Mouse (Mus musculus): ENCODE measurements around the gene Cipc. TPM values are rescaled to one million over a fixed set of nuclear protein-coding genes. Genes with fewer than 3 reads are reported as not detected.

The Cipc gene
- total RNA-seq, 2 experiments from 2014 or later: 41.1 to 48.6 TPM

GRCm38 (mm10) chr12:86952331-86952850 lies 5.5 kb downstream of the Cipc start:
- DNase-seq (ENCODE audit: low spot score): no peak
- intact Hi-C loops (cut with DNase I): loop anchor here (5.0 kb wide), 1 partner anchor 230 kb away; no protein-coding TSS in a partner anchor

DNA sequence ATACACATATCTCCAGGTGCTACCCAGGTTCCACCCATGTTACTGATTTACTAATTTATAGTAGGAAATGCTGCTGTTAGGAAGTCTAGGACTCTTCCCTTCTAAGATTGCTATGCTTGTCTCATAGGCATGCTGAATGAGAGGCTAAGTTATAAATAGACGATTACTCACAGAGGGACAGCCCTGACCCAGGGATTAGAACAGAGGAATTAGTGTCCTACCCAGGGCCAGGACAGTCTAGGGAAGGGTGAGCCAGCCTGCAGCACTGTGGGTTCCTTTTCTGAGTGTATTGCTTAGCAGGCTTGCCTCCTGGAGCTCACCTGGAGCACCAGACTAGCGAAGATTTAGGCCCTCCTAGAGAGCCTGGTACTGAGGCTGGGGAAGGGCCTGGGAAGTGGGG lies 9.1 kb downstream of the Cipc start:
- intact Hi-C loops (cut with DNase I): no loop called here
- DNase-seq (ENCODE audit: low spot score): no peak

DNA sequence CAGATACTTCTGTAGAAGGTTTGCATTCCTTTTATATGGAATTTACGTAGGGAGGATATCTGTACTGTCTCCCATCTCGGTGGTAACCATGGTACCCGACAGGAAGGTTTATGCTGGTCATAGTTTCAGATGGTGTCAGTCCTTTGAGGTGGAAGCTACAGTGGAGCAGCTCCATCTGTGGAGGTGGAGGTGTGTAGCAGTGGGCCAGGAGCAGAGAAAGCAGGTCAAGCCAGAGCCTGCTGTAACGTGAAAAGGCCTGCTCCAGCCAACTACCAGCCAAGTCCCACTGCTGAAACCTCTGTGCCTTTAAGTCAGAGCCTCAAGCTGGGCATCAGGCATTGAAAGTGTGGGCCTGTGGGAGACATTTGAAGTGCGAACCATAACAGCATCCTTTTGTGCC lies 11.7 kb downstream of the Cipc start:
- DNase-seq (ENCODE audit: low spot score): no peak
- intact Hi-C loops (cut with DNase I): no loop called here

- DNase-seq (ENCODE audit: low spot score): no peak
- intact Hi-C loops (cut with DNase I): no loop called here
These were observed 12.8 kb downstream of the Cipc start for GRCm38 (mm10) chr12:86959661-86960060.

DNA sequence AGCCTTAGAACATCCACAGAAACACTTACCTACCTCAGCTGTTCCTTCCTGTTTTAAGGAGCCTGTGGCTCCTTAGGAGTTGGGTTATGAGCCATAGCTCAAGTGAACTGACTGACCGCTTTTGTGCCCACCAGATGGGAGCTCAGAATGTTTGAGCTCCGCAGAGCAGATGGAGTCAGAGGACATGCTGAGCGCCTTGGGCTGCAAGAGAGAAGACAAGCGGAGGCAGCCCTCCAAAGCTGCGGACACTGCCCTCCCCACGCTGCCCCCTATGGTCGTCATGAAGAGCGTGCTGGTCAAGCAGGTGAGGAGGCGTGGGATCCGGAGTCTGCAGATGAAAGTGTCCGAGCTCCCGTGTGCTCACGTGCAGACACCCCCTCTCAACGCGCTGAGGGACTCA lies 13.3 kb downstream of the Cipc start:
- intact Hi-C loops (cut with DNase I): no loop called here
- DNase-seq (ENCODE audit: low spot score): no peak

DNA sequence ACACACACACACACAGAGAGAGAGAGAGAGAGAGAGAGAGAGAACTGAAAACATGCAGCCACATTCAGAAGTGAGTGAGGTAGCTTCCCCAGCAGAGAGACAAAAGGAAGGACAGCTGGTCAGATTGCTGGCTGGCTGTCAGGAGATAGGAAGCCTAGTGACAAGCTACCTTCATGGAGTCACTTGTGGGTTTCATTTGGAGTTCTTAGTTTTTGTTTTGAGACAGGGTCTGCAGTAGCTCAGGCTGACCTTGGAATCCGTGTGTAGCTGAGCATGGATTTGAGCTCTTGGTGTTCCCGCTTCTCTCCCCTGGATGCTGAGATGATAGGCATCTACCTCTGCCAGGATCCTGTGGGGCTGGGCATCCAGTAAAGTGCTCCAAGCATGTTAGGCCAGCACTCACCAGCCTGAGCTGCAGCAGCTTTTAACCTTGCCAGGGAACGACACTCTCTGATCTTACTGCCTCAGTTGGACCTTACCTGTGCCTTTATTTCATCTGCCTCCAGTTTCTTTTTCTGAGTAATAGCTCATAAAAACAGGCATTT lies 14.0 kb downstream of the Cipc start:
- intact Hi-C loops (cut with DNase I): no loop called here

GRCm38 (mm10) chr12:86961589-86962344 lies 14.9 kb downstream of the Cipc start:
- peak; percentile 49 for DNase-seq (ENCODE audit: low spot score)
- intact Hi-C loops (cut with DNase I): no loop called here

More for the DNA sequence above, 14.0 kb downstream of the Cipc start:
- DNase-seq (ENCODE audit: low spot score): no peak

- no peak for DNase-seq (ENCODE audit: low spot score)
- intact Hi-C loops (cut with DNase I): no loop called here
These were observed 17.6 kb downstream of the Cipc start for GRCm38 (mm10) chr12:86964278-86965057.

DNA sequence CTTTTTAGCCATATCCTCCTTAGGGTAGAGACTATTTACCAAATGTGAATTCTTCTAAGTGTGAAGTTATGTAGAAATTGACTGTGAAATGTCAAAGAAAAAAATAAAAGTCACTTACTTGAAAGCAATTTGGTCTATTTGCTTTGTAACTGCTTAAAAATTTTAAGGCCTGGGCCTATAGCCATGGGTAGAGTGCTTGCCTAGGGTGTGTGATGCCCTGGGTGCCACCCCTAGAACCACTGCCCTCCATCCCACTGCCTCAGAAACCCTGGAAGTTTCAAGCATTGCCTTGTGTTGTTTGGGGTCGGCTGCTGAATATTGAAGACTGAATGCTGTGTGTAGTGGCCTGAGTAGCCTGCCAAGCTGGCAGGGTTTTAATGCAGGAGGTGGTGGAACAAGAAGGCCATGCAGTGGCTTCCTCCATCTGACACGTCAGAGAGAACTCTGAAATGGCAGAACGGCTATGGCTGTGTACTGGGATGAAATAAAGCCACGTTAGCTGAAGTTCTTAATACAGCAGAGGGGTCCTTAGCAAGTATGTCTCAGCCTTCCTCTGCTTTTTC lies 18.5 kb downstream of the Cipc start:
- intact Hi-C loops (cut with DNase I): no loop called here
- DNase-seq (ENCODE audit: low spot score): no peak

GRCm38 (mm10) chr12:86968468-86969219 lies 21.8 kb downstream of the Cipc start:
- DNase-seq (ENCODE audit: low spot score): peak; percentile 29
- intact Hi-C loops (cut with DNase I): no loop called here

DNA sequence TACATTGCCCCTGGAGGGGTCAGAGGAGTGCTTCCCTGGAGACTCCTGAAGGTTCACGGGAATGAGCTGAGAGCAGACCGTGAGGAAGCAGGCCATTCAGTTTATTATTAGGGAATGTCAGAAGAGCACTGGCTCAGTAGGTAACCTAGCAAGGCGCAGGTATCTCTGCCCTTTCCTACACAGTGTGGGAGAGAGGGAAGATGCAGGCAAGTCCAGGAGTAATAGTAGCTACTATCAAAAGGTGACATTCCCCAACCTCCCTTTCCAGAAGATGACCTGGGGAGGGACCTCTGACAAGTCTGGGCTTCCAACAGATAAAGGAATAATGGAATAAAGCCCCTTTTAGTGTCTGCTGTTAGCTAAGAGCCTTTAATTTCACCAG lies 22.4 kb downstream of the Cipc start:
- intact Hi-C loops (cut with DNase I): no loop called here

GRCm38 (mm10) chr12:86971089-86971488 lies 24.2 kb downstream of the Cipc start:
- intact Hi-C loops (cut with DNase I): loop anchor here (5.0 kb wide), 1 partner anchor 64 kb away; no protein-coding TSS in a partner anchor
- no peak for DNase-seq (ENCODE audit: low spot score)

More for the DNA sequence above, 22.4 kb downstream of the Cipc start:
- no peak for DNase-seq (ENCODE audit: low spot score)

DNA sequence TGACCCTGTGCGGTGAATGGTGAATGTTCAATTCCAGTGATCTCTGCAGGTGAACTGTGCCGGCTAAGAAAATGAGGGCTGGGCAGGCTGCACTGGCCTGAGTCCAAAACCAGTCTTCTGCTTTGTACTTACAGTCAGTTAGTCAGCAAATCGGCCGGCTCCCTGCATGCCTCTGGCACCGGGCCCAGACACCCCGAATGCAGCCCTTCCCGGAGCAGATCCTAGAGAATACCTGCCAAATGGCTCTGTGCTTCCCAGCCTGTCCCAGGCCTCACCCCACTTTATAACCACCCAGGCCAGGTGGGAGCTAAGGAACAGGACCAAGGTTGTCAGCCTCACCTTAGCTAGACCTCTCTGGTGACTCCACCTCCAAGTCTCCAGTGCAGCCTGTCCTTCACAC lies 26.4 kb downstream of the Cipc start:
- no peak for DNase-seq (ENCODE audit: low spot score)
- intact Hi-C loops (cut with DNase I): loop anchor here (5.0 kb wide), 1 partner anchor 66 kb away; no protein-coding TSS in a partner anchor

- intact Hi-C loops (cut with DNase I): loop anchor here (1.0 to 5.0 kb wide), 2 partner anchors 66 to 205 kb away; no protein-coding TSS in a partner anchor
These were observed 26.9 kb downstream of the Cipc start for GRCm38 (mm10) chr12:86973706-86974105.

DNA sequence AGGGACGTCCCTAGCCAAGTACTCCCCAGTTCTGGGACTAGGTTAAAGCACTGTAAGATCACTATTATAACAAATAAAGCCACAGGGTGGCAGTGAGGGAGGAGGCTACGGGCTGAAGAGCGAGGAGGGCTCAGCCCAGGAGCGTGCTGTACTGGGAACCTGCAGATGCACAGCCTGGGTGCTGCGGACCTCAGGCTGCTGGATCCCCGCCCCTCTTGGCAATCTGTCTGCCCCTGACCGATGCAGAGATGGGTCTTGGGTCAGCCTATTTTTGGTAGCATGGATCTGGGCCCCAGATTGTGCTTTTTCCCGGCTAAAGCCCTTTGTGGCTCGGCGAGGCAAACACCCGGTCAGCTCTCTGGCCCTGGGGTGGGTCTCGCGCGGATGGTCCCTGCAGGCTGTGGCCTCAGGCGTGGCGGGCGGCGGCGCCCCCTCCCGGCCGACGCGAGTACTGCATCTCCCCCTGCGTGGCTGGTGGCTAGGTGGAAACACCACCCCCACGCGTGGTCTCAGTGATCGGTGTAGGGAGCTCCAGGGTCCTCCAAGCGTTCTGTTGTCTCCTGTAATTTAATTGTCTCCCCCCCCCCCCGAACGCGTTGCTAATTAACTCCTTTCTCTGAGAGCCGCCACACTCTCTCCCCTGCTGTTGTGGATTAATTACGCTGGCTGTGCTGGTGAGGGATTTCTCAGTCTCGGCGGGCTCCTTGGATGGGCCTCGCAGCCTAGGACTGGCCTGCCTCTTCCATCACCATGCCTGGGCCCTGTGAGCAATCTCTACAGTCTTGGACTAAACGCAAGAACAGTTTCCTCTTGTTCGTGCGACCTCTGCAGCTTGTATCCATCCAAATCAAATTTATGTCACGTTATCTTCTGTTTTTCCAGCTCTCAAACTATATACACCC lies 27.8 kb downstream of the Cipc start:
- peak; percentile 63 for DNase-seq (ENCODE audit: low spot score)
- intact Hi-C loops (cut with DNase I): loop anchor here (1.0 to 5.0 kb wide), 2 partner anchors 67 to 206 kb away; no protein-coding TSS in a partner anchor

More at GRCm38 (mm10) chr12:86973706-86974105, 26.9 kb downstream of the Cipc start:
- DNase-seq (ENCODE audit: low spot score): no peak

- DNase-seq (ENCODE audit: low spot score): no peak
- intact Hi-C loops (cut with DNase I): no loop called here
These were observed 28.9 kb downstream of the Cipc start for GRCm38 (mm10) chr12:86975761-86976160.

- intact Hi-C loops (cut with DNase I): no loop called here
- no peak for DNase-seq (ENCODE audit: low spot score)
These were observed 29.8 kb downstream of the Cipc start for GRCm38 (mm10) chr12:86976511-86977168.

DNA sequence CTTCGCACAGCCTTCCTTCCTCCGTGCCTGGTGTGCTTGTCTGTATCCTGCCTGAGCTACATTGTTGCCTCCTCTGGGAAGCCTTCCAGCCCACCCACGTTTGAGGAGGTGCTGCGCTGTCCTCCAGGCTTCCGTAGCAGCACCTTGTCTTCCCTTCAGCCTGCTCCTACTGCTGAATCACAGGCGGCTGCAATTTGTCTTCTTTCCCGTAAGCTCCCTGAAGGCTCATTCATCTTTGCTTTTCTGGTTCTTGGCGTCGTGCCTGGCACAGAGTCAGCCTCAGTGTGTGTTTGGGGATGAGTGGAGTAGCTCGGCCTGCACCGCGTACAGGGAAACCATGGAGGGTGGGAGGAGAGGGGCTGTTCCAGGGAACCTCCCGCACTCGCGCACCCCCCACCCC lies 31.0 kb downstream of the Cipc start:
- no peak for DNase-seq (ENCODE audit: low spot score)
- intact Hi-C loops (cut with DNase I): no loop called here

All from heart, postnatal 25 days (tissue).